Mouse (Mus musculus) ES-CJ7 (cell line): ENCODE measurements around the gene Galk2.

Experiments used
- DNase-seq: peaks from one replicate; pipeline ENCODE4 v3.0.0; 2011; ENCODE audit warnings: low read depth, low spot score

The Galk2 gene

DNA sequence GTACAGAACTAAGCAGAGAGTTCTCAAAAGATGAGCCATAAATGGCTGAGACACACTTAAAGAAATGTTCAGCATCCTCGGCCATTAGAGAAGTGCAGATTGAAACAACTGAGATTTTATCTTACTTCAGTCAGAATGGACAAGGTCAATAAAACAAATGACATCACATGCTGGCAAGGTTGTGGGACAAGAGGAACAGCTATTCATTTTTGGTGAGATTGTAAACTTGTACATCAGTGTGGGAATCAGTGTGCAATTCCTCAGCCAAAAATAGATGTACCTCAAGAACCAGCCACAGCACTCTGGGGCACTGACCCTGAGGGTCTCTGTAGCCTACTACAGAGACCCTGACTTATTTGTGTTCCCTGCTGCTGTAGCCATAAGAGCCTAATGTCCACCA lies 84.4 kb downstream of the Galk2 start:
- no peak for DNase-seq

DNA sequence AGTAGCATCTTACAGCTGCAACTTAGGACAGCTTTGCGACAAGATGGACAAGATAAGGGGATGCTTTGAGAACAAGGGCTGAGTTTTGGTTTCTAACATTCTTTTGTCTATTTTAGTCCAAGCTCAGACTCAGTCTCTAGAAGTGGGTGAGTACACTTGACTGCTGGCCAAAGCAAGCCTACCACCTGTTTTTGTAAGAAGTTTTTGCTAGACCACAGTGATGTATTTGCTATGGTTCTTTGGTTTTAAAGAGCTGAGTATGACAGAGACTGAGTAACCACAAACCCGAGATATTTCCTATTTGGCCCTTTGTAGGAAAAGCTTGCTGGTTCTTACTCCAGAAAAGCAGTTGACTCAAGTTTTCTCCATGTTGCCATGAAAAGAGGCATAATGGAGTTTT lies 89.3 kb downstream of the Galk2 start:
- no peak for DNase-seq

DNA sequence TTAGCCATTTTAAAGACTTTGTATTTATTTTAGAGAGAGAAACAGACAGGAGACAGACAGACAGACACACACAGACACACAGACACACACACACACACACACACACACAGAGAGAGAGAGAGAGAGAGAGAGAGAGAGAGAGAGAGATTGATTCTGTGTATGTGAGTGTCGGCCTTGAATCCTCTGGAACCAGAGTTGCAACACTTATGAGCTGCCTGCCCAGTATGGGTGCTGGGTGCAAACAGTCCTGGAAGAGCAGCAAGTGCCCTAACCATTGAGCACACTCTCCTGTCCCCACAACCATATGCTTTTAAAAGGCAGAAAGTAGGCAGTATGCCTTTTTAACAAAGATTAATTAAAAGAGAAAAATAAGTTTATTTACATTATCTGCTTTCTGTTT lies 109.9 kb downstream of the Galk2 start:
- DNase-seq = no peak

DNA sequence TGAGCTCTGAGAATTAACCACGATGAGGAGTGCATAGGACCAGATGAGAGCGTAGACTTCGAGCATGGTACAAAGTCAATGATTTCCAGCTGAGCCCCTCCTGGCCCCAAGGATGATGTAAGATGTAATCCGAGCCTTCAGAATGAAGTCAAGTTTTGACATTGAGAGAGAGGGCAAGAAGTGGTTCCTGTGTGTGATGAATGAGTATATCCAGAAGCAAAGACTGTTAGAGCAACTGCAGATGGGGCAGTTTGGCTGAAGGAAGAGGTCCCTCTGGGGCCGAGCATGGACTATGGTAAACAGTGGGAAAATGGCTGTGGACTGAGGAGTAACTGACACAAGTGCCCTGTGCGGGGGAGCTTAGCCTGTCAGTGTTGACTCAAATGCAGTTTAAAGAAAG lies 114.3 kb downstream of the Galk2 start:
- no peak for DNase-seq

DNA sequence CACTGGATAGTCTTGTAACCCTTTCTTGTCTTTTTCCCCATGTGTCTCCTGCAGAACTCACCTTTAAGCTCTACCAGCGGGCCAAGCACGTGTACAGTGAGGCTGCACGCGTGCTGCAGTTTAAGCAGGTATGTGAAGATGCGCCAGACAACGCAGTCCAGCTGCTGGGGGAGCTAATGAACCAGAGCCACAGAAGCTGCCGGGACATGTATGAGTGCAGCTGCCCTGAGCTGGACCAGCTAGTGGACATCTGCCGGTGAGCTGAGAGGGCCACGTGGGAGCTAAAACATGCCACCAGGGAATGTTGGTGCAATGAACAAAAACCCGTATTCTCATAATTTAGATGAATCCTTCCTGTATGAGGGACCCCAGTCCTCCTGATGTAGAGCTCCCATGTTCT lies 116.3 kb downstream of the Galk2 start:
- no peak for DNase-seq

DNA sequence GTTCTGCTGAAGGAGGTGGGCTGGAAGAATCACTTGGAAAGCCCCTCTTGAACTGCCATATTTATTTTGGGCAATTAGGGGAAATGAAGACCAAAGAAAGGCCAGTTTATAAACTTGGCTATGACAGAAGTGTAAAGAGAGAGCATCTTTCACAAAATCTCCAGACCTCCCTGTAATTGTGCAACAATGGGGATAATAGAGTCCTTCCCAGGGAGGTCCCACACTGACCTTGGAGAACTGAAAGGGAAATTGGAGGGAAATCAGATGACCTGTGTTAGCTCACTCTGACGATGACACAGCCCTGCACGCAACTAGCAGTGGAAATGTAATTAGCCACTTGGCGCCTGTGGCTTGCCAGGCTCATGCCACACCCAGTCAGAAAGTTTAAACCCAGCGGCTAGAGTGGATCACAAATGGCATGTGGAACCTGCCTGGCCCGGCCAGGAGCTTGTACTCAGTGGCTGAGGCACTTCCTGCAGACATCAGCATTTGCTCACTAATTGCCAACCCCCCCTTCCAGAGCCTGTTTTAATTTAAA lies 117.0 kb downstream of the Galk2 start:
- DNase-seq = peak; percentile 38

DNA sequence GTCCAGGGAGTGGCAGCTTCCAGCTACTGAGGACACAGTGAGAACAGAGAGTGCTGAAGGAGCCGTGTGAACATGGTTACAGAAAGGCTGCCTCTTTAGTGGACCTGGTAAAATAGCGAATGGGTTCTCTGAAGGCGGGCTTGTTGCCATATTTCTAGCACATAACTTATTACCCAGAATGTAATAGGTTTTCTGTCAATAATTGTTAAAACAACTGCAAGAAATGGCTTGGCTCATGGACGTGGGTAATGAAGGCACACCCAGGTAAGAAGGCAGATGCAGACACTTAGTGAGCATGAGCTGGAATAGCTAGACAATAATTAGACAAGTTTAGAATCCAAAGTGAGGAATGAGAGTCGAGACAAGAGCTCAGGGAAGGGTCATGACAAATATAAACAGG lies 143.4 kb downstream of the Galk2 start:
- DNase-seq = no peak

DNA sequence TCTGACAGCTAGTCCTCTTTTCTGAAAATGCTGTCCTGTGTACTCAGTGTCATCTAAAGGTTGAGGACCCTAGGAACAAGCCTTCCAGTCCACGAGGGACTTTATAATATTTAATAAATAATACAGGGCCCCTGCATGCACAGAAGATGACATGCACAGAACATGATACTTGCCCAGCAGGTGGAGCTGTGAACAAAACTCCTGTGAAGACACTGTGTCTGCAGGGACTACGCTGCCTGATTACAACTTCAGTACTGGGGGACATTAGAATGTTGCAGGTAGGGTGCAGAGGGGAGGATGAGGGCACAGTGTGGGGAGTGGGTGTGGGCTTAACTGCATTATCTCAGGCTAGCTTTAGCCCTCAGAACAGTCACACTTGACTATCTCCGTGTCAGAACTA lies 147.2 kb downstream of the Galk2 start:
- DNase-seq = peak; percentile 9

DNA sequence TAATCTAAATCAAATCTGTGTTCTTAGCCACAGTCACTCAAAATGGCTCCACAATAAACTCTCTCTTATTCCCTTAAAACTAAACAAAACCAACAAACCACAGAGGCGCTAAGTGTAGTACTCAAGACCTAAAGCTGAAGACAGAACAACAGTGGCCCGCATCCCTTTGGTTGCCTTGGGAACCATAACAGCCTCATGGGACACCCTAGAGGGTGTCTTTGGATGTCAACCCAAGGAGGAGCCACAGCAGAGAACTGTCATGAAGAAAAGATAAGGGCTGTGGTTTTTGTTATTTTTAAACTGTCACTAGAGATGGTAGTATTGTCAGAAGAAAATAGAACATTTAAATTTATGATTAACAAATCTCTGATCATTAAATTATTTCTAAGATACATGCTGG lies 147.8 kb downstream of the Galk2 start:
- no peak for DNase-seq

DNA sequence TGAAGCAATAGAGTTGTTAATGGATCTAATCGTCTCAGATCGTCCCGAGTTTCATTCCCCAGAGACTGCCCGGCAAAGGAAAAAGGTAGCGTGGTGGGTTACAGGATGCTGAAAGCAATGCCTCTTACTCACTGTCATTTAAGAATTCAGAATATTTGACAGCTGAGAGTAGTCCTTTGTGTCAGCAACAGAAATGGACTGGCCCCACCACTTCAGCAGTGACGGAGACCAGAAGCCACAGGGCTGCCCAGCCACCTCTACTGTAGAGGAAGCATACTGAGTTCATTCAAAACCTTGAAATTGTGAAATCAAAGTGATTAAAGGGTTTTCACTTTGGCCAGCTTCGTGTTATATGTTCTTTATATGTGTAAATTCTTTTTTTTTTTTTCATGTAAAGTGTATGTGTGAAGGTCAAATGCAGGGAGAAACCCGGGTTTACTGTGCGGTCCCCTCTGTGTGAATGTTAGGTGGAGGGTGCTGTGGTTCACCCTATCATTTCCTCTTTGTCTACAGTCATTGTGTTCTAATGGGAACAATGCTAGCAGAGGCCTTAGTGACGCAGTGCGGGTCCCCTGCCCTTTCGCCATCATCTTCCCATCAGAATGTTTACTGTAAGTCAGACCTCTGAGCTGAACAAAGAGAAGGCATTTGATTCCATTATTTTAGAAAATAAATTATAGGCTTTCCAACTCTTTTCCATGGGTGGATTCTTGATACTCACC lies 156.2 kb downstream of the Galk2 start:
- DNase-seq = no peak

DNA sequence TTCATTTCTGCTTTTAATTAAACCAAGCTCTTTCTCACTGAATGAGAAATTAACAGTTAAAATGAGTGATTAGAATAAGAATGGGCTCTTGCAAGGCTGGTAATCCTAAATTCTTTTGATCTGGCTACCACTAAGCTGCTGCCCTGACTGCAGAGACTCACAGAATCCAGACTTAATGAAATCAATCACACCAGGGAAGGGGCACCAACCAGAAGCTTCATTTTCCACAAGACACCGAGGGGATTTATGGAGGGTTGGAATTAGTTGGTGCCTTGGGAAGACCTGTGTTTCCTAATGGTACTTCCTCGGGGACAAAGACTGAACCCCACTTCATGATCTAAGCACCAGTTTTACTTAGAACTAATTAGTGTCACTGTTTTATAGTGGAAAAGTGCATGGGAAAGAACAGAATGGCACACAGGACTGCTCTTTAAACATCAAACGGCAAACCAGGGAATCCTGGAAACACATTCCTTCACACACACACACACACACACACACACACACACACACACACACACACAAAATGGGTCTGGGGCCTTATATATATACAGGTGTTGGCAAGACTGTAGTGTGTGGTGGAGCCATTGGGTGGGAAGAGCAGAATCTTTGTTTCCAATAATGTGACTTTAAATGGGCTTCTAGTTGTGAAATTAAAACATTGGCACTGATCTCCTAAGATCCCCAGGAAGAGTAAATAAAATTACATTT lies 157.0 kb downstream of the Galk2 start:
- no peak for DNase-seq

DNA sequence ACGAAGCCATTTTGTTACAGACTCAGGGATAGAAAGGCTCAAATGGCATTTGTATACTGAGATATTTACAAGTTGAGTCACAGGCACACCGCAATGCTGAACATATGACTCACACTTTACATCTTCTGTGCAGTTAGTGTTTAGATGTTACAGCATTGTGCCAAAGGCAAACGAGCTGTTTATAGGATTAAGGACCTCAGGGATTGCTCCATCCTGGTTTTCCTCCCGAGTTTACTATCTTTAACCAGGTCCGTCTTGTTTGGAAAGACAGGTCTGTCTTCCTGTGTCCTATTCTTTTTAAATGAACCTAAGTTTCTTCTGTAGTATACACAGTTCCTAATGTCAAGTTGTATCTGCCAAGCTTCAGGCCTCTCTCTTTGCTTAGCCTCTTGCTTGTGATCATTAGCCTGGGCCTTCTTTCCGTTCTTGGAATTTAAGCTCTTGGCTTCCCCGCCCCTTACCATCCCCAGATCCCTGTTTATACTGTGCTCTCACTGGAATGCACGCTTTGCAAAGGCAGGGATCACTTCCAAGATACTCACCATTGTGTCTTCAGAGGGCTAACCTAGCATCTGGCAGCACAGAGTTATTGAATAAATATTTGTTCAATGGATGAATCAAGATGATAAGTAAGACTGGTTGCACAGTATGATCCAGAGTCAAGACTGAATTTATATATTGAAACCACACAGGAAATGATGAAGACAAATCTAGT lies 172.4 kb downstream of the Galk2 start:
- DNase-seq = no peak

DNA sequence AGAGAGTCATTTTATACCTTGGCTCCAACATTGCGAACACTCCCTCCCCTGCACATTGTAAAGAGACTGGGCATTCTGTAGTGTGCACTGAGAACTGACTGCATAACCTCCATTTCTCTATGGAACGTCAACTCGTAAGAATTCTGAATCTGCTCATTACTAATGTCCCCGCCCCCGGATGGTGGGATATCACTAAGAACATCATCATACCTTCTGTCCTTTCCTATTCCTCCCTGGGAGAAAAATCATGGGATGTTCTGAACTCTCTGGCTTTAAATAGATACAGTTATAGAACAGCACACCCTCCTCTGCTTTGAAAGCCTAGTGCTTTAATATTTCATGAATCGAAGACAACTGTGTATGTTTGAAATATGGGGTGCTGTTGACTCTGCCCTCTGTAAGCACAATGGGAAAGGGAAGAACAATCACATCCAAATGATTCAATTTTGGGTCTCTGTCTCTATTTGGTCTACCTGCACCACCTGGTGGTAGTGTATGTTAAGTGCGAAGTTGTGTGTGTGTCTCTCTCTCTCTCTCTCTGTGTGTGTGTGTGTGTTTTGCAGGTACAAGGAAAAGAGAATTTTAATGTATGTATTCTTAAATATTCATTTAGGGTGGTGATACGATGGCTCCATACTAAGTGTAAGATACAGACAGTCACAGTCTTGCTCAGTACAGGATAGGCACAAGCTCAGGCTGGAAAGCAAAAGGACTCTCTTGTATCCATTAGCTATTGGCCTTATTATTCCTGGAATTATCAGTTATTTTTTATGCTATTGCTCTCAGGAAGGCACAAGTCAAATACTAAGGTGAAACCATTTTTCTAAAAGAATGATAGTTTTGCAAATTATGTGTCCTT lies 174.4 kb downstream of the Galk2 start:
- DNase-seq = peak; percentile 14
